Mouse (Mus musculus) thymus, adult 2 months (tissue): Measurements from ENCODE around the gene Cldn16.

ENCODE experiments used
- CTCF ChIP-seq: fragments of 200-500 bp; IDR thresholded peaks from 2 replicates; pipeline ENCODE4 v1.5.1; 2012; ENCODE audit warnings: mild to moderate bottlenecking, control low read depth, low read length, moderate library complexity, borderline replicate concordance; ENCODE audit not compliant: control insufficient read depth, poor library complexity, insufficient read depth; ENCODE audit errors: extremely low read depth
- POLR2A ChIP-seq: fragments of 200-500 bp; IDR thresholded peaks from 2 replicates; pipeline ENCODE4 v1.6.1; 2012; ENCODE audit warnings: mild to moderate bottlenecking, low read length, control low read depth, moderate library complexity; ENCODE audit not compliant: control insufficient read depth, poor library complexity, insufficient read depth; ENCODE audit errors: extremely low read depth

DNA sequence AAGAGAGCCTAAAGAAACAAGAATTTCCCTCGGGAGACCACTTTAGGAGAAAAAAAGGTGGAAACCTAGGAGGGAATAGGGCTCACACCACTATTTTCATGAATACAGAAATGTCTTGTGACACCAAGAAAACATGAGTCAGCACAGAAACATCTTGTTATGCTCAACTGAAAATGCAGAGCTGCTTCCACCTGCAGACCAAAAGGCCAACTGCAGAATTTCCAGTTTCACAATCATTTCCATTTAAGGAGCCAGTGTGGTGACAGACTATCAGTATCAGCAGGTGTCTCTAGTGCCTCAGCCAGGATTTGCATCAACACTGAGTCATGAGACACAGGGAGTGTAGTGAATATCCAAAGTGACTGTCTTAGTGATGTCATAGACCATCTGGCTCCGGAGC, 15.3 kb upstream of the Cldn16 start:
- TF ChIP-seq CTCF (no peak), POLR2A (no peak)
